Mouse (Mus musculus) c-Kit-positive CD71-positive TER-119-positive erythroid progenitor cells, embryonic 14.5 days (primary cell): ENCODE measurements at regions not wholly inside any gene's neighbourhood (a gene's known extent, or its start where the extent isn't known, plus 50 kb on each side); places are given as distances from the start of the nearest gene placed in this dataset.

Experiments
- DNase-seq: peaks from one replicate; pipeline ENCODE4 v3.0.0-alpha.2; 2013; ENCODE audit warnings: low spot score

DNA sequence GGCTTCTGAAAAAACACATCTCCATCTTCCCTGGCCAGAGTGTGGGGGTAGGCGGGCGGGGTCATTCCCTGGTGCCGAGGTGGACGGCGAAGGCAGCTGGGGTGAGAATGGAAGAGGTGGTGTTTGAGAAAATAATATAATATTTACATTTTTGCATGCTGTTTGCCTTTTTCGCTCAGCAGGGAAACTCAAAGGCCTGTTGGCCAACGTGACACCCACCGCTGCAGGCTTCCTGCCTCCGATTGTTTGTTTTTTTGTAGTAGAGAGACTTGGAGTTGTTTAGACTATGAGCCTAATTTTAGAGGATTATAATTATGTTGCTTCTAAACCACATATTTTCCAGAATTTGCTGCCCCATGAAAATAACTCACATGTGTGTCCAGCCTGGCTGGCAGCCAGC lies 147.2 kb upstream of the Irx3 start:
- DNase-seq: no peak

DNA sequence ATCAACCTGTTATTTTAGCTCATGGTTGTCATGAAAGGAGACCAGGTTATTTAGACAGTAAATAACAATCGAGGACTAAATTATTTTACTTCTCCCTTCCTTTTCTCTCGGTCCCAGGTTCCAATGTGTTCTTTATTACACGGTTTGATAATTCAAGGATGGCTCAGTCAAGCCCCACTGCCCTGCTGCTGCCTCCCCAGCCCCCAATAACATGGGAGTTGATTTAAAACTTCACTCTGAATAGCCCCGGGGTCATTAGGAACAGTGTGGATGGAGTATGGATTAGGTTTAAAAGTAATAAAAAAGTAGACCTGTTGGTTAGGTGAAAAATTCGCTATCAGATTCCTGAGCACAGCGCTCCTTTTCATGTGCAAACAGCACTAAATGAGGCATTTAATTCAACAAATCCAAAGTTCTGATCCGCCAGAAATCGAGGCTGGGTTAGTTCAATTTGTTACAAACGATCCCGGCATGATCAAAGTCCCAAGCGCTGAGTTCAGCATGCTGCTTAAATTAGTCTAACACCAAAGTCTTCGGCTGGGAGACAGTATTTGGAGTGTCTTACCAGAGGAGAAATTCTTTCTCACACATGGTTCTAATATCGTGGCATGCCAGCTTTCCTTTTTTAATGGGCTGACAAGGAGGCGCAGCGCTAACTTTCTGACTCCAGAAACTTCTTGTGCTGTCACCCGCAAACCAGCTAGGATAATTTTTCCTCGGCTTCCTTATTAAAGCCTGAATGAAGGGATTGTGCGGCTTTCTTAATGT lies 146.5 kb upstream of the Irx3 start:
- no peak for DNase-seq

DNA sequence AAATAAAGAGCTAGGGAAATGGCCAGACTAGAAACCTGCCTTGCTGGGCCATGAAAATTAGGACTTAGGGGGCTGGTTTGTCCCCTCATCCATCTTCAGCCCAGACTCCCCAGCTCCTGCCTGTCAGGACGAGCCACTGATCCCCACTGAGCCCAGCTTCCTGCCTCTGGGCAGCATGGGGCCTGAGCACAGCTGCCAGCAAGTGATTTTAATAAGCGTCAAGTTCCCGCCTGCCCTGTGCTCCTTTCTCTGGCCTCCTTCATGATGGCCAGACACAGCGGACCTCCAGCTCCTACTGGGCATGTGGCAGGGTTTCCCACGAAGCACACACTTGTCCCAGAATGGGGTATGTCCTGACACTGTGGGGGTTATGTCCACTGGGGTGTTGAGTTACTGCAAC lies 139.1 kb upstream of the Irx3 start:
- DNase-seq: no peak

DNA sequence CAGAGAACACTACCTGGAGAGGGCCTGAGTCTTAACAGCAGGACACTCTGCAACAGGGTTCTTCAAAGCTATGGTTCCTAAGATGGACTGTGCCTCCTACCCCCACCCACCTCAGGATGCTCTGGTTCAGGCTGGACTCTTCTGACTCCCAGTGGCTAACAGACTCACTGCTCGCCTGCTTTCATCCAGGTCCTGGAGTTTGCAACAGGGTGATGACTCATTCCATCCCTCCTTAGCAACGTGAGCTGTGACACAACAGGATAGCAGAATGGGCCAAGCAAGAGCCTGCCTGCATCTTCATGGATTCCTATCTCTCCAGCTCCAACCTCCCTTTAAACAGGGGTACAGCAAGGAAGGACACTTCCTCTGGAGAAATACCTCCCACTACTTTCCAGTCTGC lies 135.4 kb upstream of the Irx3 start:
- DNase-seq: no peak

DNA sequence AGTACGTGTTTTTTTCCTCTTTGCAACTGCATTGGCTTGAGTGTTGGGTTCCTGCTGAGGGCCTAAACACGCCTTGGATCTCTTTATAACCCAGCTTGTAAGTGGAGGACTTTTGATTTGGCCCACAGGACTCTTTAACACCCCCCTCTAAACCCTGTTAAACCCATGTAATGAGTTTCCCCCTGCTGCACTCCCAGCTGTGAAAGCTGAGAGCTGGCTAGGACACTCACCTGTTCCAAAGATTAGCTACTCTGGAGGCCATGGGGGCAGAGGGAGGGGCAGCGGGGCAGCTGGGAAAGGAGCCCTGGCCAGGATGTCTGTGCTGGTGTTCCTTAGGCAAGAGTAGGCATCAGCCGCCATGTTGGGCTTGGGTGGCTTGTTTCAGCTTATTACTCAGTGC lies 128.7 kb upstream of the Irx3 start:
- DNase-seq: no peak

DNA sequence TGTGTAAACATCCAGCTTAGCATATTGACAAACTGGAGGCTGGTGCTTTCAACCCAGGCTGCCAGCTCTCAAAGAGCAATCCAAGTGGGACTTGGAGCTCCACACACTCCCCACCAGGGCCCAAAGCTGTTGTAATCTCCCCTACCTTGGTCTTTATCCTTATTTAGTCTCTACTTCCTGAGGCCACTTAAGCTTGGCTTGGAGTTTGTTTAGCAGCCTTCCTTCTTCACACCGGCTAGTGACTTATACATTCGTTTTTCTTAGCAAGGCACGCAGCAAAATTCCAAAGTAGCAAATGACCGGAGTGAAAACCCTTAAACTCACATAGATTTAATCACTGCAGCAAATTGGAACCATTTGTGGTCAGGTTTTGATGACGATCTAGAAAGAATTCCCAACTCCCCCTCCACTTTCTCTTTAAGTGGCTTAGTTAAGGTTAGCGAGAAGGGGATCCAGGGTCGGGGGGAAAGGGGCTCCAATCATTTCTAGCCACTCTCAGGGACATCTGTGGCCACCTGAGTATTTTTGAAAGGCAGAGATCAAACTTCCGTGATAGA lies 124.2 kb upstream of the Irx3 start:
- no peak for DNase-seq

DNA sequence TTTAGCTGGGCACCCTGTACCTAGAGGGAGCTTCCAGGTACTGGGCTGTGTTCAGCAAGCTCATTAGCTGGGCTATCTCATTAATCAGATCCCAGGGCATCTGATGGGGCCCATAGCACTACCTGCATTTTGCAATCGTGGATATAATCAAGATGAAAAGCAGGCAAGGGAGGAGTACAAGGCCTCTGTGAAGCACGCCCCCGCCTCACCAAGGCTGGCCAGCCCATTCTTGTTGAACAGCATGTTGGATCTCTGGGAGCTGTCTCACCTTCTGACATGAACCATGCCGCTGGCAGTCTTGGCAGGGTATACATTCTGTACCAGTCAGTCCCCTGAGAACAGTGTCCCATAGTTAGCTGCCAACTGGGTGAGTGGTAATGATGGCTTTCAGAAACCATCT lies 122.3 kb upstream of the Irx3 start:
- no peak for DNase-seq

DNA sequence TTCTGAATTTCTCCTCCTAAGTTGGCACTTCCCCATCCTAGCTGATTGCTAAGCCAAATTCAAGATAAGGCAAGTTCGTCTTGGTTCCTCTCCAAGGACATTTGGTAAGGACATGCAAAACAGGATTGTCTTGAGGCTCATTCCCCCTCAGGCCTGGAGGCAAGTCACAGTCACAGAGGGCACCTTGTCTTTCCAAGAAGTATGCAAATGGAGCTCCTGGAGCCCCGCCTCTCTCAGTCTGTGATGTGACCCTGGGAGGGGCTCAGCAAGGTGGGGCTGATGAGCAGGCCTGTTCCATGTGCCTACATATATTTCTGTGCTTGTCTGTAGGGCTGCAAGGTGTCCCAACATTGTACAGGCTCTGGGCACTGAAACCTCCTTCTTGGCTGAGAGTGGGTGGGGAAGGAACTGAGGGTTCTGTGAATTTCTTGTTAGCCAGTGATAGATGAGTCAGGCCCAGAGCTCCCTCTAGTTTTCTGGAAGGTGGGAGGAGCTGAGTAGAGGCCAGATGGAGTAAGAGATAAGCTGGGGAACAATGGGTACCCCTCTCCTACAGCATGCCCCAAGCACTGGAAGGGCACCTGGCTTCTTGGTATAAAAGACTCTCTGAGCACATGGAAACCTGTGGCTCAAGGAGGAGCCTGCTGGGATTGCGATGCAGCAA lies 120.5 kb upstream of the Irx3 start:
- peak; percentile 24 for DNase-seq

DNA sequence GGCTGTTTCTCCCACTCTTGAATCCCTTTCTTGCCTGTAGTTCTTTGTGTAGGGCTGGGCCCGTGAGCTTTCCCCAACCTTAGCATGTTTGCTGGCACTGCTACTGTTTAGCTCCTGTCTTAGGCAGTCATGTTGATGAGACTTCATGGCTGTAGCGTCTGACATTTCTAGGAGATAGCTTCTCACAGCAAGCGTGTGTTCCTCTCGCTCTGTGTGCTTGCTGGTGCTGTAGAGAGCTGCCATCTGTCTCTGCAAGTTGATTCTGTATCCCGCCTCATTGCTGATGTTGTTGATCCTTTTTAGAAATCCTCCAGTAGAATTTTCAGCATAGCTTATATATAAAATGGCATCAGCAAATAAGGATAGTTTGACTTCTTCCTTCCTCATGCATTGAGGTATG lies 116.0 kb upstream of the Irx3 start:
- DNase-seq: no peak

DNA sequence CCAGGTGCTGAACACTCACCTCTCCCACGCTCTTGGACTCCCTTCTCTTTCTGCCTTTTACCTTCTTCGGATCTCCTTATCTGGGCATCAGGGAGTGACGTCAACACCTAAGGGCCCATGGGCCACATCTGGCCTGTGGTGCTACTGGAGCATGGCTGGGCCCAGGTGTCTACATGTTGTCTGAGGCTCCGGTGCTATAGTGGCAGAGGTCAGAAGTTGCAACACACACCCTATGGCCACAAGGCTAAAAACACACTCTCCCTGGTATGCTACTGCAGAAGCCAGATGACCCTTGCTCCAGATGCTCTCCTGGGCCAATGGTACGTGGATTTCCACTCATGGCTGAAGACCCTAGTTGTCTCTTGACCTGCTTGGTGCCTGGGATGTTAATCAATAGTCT lies 112.1 kb upstream of the Irx3 start:
- DNase-seq: no peak

DNA sequence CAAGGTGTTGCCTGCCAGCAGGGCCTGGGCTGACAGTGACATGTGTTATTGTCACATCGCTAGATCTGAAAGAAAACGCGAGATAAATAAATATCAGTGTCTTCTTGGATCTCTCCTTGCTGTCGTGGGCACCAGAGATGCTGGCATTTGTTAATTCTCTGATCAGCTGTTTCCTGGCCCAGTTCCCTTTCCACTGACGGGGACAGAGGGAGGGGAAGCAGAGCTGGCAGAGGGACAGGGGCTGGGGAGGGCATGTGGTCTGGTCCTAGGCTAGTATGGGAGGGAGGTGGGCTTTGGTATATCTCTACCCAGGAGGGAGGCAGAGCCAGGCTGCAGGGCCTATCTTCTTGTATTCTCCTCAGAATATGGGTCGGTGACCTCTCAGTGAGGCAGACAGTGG lies 111.3 kb upstream of the Irx3 start:
- DNase-seq: no peak

DNA sequence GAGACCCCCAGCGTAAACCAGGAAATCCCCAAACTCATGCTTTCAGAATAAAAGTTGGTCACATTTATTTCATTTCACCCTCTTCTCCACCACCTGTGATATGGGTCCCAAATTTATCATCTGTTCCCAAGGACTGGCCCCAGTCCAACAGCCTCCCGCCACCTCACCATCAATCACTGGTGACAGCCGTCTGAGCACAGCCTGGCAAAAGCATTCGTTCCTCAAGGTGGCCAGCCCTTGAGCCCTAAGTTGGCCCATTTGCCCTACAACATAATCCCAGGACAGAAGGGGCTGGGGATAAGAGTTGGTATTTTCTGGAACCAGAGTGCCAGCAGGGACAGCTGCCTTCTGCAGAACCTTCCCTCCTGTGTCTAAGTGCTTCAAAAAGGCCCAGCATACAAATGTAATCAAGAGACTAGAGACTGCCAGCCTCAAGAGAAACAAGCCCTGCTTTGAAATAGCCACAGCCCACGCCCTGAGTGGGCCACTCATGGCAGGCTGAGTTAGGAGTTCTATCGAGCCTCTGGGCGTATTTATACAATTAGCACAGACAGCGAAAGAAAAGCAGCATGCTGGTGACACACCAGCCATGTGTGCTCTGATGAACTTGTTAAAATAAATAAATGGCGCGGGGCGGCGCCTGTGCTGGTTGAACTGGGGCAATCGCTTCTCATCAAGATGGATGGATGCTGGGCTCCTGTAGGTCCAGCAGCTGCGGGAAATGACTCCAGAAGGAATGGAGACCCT lies 107.9 kb upstream of the Irx3 start:
- no peak for DNase-seq

DNA sequence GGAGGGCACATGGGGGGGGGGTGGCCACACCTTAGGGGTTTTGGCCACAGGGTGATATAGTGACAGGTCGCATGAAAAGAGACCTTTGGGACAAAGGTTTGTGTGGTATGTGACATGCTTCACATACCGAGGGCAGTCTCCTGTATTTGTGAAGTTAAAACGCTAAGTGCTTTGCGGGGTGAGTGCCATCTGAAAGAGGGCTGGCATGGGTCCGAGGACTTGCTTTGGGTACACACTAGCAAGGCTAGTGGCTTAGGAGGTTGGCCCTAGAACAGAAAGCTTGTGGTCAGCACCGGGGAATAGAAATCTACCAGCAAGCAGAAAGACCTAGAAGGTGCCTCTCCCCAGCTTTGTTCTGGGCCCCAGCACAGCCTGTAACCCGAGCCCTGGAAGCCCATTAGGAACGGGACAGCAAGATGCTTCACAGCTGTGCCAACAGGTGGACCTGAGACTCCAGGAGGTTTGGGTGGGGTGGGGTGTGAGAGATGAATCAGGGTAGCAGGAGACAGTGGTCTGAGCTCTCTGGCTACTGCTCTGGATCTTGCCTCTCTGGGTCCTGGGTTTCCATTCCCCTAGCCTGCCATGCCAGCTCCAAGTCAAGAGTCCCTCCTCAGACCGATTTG lies 107.0 kb upstream of the Irx3 start:
- no peak for DNase-seq

DNA sequence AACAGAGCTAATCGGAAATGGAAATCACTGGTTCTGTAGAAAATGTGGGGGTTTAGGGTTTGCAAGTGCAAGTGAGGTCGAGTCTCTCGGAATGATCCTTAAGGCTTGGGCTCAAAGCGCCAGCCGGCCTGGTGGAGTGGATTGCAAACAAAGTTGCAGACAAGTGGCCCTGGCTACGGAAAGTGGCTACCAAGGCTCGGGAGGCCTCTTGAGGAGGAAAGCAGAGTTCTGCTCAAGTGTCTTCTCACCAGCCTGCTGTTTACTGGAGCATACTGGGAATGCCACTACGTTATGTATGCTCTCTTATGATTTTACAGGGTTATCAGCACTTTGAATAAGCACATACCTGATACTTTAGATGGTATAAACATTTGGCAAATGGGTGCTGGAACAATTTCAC lies 105.3 kb upstream of the Irx3 start:
- no peak for DNase-seq

DNA sequence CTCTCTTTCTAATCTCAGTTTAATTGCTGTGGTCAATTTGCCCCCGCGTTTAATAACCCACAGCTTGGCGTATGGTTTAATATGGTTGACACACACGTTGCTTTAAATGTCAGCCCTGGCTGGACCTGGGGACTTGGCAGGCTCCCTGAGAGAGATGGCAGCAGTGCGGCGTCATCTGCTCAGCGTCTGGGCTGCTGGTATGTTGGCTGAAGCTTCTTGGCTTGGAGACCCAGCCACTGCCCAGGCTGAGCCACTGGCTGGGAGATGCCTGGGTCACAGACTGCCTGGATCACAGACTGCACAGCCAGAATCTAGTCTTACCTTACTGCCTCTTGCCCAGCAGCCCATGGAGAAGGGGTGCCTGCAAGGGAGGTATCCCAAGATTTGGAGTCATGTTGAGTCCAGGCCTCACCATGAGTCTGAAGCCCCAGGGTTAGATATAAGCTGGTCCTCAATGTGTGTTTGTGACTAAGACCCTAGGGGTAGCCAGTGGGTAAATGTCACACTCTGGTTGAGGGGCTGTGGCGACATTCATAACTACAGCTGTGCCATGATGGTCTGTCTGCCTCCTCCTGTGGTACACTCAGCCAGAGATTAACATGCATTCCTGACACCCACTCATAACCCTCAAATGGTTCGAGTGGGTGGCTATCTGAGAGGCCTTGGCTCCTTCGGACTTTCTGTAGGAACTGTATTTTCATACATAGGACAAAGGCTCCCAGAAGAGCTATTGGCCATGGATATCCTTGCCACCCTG lies 99.8 kb upstream of the Irx3 start:
- DNase-seq: no peak

DNA sequence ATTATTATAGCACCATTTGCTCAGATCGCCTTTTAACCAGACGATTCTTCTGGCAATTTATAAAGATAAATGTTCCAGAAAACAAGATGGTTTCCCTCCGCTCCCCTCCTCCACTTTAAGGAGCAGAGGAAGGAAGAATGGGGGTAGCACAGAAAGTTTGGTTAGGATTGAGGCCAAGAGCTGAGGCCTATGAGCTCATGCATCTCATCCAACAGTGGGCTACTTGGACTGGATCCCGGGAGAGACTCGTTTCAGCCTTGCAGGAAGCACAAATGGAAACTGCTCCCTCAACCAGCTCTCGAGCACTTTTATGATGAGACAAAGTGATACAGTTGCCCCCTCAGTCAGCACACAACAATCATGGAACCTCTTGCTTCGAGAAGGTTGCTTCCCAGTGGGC lies 97.9 kb upstream of the Irx3 start:
- DNase-seq: no peak

DNA sequence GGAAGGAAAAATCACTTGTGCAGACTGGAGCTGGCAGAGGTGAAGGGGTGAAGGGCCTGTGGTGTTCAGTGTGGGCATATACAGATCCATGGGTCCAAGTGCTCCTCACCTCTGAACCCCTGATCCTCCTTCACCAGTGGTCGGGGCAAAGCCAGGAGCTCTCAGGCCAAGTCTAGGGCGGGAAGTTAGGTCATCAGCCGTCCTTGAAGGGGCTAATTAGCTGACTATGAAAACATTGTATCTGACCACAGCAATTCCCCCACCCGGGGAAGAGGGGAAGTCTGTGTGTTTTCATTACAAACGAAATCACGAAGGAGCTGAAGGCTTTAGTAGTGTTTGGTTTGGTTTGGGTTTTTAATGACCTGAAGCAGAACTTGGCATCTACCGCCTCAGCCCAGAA lies 95.5 kb upstream of the Irx3 start:
- DNase-seq: no peak

DNA sequence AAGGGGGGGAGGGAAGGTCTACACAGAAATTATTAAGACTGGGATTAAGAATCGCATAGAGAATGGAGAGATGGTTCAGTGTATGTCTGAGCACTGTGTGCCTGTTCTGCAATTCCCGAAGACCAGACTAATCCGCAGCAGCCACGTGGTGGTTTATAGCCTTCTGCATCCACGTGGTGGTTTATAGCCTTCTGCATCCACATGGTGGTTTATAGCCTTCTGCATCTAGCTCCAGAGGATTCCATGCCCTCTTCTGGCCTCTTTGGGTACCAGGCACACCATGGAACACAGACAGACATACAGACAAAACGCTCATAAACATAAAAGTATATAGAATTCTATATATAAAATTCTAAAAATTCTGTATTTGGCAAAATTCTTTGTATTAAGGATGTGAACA lies 94.1 kb upstream of the Irx3 start:
- no peak for DNase-seq

DNA sequence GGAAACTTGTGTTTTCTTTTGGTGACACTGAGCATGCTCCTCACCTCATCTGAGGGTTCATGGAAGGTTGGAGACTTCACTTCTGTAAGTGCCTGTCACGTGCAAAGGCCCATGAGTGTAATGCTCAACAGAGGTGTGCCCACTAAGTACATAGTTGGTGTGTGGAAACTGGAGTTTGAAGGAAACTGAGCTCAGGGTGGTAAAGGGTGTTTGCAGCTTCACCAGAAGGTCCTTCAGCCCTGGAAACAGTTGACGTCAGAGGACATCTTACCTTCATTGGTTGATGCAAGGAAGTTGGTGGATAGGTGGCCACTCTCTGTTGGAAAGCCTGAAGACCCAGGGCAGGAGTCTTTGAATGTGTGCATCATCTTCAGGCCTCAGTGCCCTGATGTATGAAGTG lies 83.0 kb upstream of the Irx3 start:
- no peak for DNase-seq

DNA sequence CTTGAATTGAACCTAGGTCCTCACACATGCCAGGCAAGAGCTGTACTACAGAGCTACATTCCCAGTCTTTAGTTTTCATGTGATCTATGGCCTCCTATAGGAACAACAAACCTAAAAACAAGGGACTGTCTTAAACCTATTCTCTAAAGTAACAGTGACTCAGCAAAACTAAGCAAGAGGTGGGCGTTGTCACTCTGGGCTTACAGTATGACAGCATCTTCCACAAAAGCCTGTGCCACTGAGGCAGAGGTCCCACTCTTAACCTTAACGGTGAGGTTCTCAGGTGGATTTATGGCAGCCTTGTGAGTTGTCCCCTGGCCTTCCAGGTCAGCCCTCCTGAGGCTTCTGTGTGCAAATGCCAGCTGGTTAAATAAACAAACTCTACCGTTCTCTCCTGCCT lies 82.5 kb upstream of the Irx3 start:
- DNase-seq: peak; percentile 40

DNA sequence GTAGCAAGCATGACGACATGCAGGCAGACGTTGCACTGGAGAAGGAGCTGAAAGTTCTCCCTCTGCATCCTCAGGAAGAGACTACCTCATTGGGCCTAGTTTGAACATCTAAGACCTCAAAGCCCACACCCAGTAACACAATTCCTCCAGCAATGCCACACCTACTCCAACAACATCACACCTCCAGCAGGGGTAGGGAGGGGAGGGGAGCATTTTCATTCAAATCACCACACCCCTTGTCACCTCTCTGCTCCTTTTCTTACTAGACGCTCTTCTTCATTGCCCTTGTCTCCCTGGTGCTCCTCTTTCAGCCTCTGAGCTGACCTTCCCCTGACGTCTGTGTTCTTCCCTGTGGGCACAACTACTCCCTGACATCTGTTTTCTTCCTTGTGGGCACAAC lies 81.1 kb upstream of the Irx3 start:
- no peak for DNase-seq

DNA sequence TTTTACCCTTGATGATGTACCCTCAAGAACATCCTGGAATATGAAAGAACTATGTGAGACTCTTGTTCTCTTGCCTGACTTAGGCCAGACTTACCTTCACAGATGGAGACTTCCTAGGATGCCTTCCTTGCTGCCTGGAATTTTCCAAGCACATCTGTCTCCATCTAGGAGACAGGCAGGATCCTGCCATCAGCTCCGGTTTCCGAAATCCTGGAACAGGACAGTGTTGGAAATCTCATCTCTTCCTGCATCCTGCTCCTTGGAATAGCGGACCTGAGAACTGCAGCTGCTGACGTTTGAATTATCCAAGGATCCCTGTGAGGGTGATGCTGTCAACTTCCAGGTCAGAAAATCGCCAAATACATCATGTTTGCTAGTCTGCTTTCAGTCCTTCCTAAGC lies 77.0 kb upstream of the Irx3 start:
- no peak for DNase-seq
